ENCODE assay signal across 9 mouse cellular contexts in genomic region chr1:165084179-165084578, GRCm38 (mm10).
DNase-seq lines count a peak whose midpoint lies in the region; ATAC-seq lines count a peak whose summit lies in the region.
"Had no signal": no experiment of that assay in that cellular context is flagged by ENCODE, and none has a peak within 500 bp of the region (broad histone marks: within the 10 kb centered on the region; RNA-seq: fewer than 3 reads in every experiment).

No protein-coding gene starts in this region.

- no peak overlapping the region for H3K27ac ChIP-seq in liver, embryonic 12.5 days
- H3K27ac ChIP-seq: liver, embryonic 15.5 days had no signal

- WGBS in liver, embryonic 12.5 days (ENCODE audit: insufficient replicate concordance): 75% methylated on average over 6 of the region's 6 CpGs

- H3K27me3 ChIP-seq in liver, embryonic 12.5 days (replicated peaks): no peaks in the 10 kb centered on the region
- H3K27me3 ChIP-seq: liver, embryonic 15.5 days had no signal

- peak; percentile 54 for DNase-seq in layer of hippocampus, adult 11-12 months (ENCODE audit: low spot score)
- DNase-seq in layer of hippocampus, adult 9-10 months (ENCODE audit: low spot score): no peak
- peak; percentile 78 for DNase-seq in adrenal gland, adult 2 months
- DNase-seq in gastrocnemius, postnatal 36 days: peak; percentile 44 to 60
- peak; percentile 12 for DNase-seq in lung, postnatal 25 days (ENCODE audit: low spot score)
- no peak for DNase-seq in thymus, postnatal 4 days

- no peaks in the 10 kb centered on the region for H3K9me3 ChIP-seq in liver, embryonic 12.5 days (replicated peaks)
- H3K9me3 ChIP-seq: liver, embryonic 15.5 days had no signal

- ATAC-seq in liver, embryonic 12.5 days: no peak
- ATAC-seq in monocyte, adult 5-6 weeks (replicated peaks; ENCODE audit: insufficient number of reproducible peaks, low FRiP score, low TSS enrichment, poor library complexity, severe bottlenecking): no peak

- no peaks in the 10 kb centered on the region for H3K4me1 ChIP-seq in liver, embryonic 12.5 days
- H3K4me1 ChIP-seq: liver, embryonic 15.5 days had no signal

- H3K4me3 ChIP-seq in liver, embryonic 12.5 days: no peak overlapping the region
- H3K4me3 ChIP-seq: liver, embryonic 15.5 days had no signal

- no peak overlapping the region for H3K4me2 ChIP-seq in liver, embryonic 12.5 days
- H3K4me2 ChIP-seq: liver, embryonic 15.5 days had no signal

- no peak overlapping the region for H3K9ac ChIP-seq in liver, embryonic 12.5 days
- H3K9ac ChIP-seq: liver, embryonic 15.5 days had no signal

- no peaks in the 10 kb centered on the region for H3K36me3 ChIP-seq in liver, embryonic 12.5 days
- H3K36me3 ChIP-seq: liver, embryonic 15.5 days had no signal

- intact Hi-C loops in gastrocnemius, postnatal 36 days (cut with DNase I): no loop called here

Comparison
In these comparisons a context has a peak if more than half of its experiments do, and no peak if none do; other contexts are left out.
1. DNase-seq: peak in layer of hippocampus, adult 11-12 months (single experiment), adrenal gland, adult 2 months (single experiment), gastrocnemius, postnatal 36 days (2 of 2) and lung, postnatal 25 days (single experiment); none in layer of hippocampus, adult 9-10 months (single experiment) and thymus, postnatal 4 days (single experiment).